In genomic region chr11:23306764-23307565, GRCm38 (mm10) we compare ENCODE assay signal across 8 mouse cellular contexts. TPM values are rescaled to one million over a fixed set of nuclear protein-coding genes. Genes with fewer than 3 reads are reported as not detected.
A peak's percentile ranks its signal among the peaks of the same experiment; 100 is the strongest.
DNase-seq lines count a peak whose midpoint lies in the region; ATAC-seq and TF ChIP-seq lines count a peak whose summit lies in the region.

TSS of gene Usp34 (plus strand) at chr11:23306895.

- TF ChIP-seq POLR2A in lung, adult 2 months (IDR thresholded peaks at IDR 0.05; ENCODE audit: borderline replicate concordance, extremely low read depth, low read depth, low read length): 0 out of 2 replicates have a peak, but pooled peaks have one; percentile 14

- H3K4me2 ChIP-seq in forebrain, embryonic 13.5 days: peak within 1 kb of the TSS; percentile 70
- H3K4me2 ChIP-seq in heart, postnatal 0 days (ENCODE audit: low read depth, low read length): peak within 1 kb of the TSS; percentile 85

- TF ChIP-seq EP300 in heart, postnatal 0 days (IDR thresholded peaks at IDR 0.05; ENCODE audit: low read depth): no peak

- peaks cover 37% of the 10 kb centered on the region for H3K4me1 ChIP-seq in E14TG2a.4 (replicated peaks; ENCODE audit: low read depth, low read length)
- H3K4me1 ChIP-seq in forebrain, embryonic 13.5 days: peaks cover 14% of the 10 kb centered on the region
- H3K4me1 ChIP-seq in heart, postnatal 0 days (ENCODE audit: control insufficient read depth, insufficient read depth): peaks cover 8% of the 10 kb centered on the region
- no peaks in the 10 kb centered on the region; the same call in none of the 2 replicates for H3K4me1 ChIP-seq in lung, adult 2 months (ENCODE audit: control insufficient read depth, insufficient read depth, low read length)

- peak; percentile 37 for DNase-seq in c-Kit-negative CD71-positive TER-119-positive erythroid progenitor cells, embryonic 14.5 days (ENCODE audit: low read depth, low spot score)
- DNase-seq in heart, postnatal 0 days (ENCODE audit: low spot score): peak; percentile 24
- DNase-seq in kidney, postnatal 4 days: peak; percentile 84 to 90
- DNase-seq in lung, adult 2 months: peak; percentile 73
- DNase-seq in thymus, adult 18-20 months: peak; percentile 48 to 52

- H3K9ac ChIP-seq in forebrain, embryonic 13.5 days: peak within 1 kb of the TSS; percentile 87
- H3K9ac ChIP-seq in heart, postnatal 0 days (replicated peaks; ENCODE audit: low read depth, low read length): peak within 1 kb of the TSS; percentile 99

- H3K9me3 ChIP-seq in E14TG2a.4 (ENCODE audit: low read length): no peaks in the 10 kb centered on the region
- H3K9me3 ChIP-seq in forebrain, embryonic 13.5 days (replicated peaks): no peaks in the 10 kb centered on the region
- no peaks in the 10 kb centered on the region for H3K9me3 ChIP-seq in heart, postnatal 0 days (replicated peaks; ENCODE audit: control insufficient read depth, low read length)

- TF ChIP-seq CTCF in E14TG2a.4 (conservative IDR thresholded peaks at IDR 0.05; ENCODE audit: low read length): no peak
- no peak for TF ChIP-seq CTCF in heart, postnatal 0 days (IDR thresholded peaks at IDR 0.05; ENCODE audit: low read depth)
- no peak for TF ChIP-seq CTCF in lung, adult 2 months (IDR thresholded peaks at IDR 0.05; ENCODE audit: insufficient read depth, low read length)

- H3K4me3 ChIP-seq in E14TG2a.4 (replicated peaks; ENCODE audit: low read length): peak within 1 kb of the TSS; percentile 92
- peak within 1 kb of the TSS; percentile 84 for H3K4me3 ChIP-seq in forebrain, embryonic 13.5 days
- H3K4me3 ChIP-seq in heart, postnatal 0 days (ENCODE audit: low read depth, low read length): peak within 1 kb of the TSS; percentile 100
- H3K4me3 ChIP-seq in lung, adult 2 months (replicated peaks; ENCODE audit: extremely low read depth, low read depth, low read length): peak within 1 kb of the TSS; percentile 94

- peaks cover 6% of the 10 kb centered on the region for H3K36me3 ChIP-seq in E14TG2a.4 (ENCODE audit: insufficient read depth, low read length)
- H3K36me3 ChIP-seq in forebrain, embryonic 13.5 days (ENCODE audit: poor library complexity, severe bottlenecking): no peaks in the 10 kb centered on the region
- H3K36me3 ChIP-seq in heart, postnatal 0 days (replicated peaks; ENCODE audit: control insufficient read depth, insufficient read depth, low read length): no peaks in the 10 kb centered on the region

- H3K27me3 ChIP-seq in E14TG2a.4 (ENCODE audit: insufficient read depth, low read length): no peaks in the 10 kb centered on the region
- no peaks in the 10 kb centered on the region for H3K27me3 ChIP-seq in forebrain, embryonic 13.5 days
- H3K27me3 ChIP-seq in heart, postnatal 0 days (ENCODE audit: control insufficient read depth, insufficient read depth, low read length): no peaks in the 10 kb centered on the region

- peak within 1 kb of the TSS; percentile 99 for H3K27ac ChIP-seq in forebrain, embryonic 13.5 days
- peak within 1 kb of the TSS; percentile 100 for H3K27ac ChIP-seq in heart, postnatal 0 days (ENCODE audit: low read depth)

- ATAC-seq in forebrain, embryonic 13.5 days: peak; percentile 68
- ATAC-seq in heart, postnatal 0 days (ENCODE audit: insufficient read depth, low read depth): peak; percentile 56
- 0 out of 2 replicates have a peak, but pooled peaks have one; percentile 7 for ATAC-seq in neutrophil, adult 5-6 weeks (ENCODE audit: extremely low read depth, insufficient number of reproducible peaks, low FRiP score, poor library complexity, severe bottlenecking)

- 1% methylated on average over 48 of the region's 80 CpGs for WGBS in forebrain, embryonic 13.5 days
- WGBS in heart, postnatal 0 days: under 1% methylated on average over 52 of the region's 80 CpGs
- WGBS in lung, adult 2 months: under 1% methylated on average over 71 of the region's 80 CpGs

RNA-seq across cellular contexts. Expression of gene Usp34, which starts in this region (rescaled TPM):
- polyA plus RNA-seq in forebrain, embryonic 13.5 days (2015; fragmentation: Nextera tagmentation; extraction: Ambion mirVana): 27.1 and 29.8 TPM in 2 replicates
- total RNA-seq in heart, postnatal 0 days (2014; rRNA removed; ENCODE audit: low replicate concordance): 37.1 and 42.7 TPM in 2 replicates
- polyA plus RNA-seq in heart, postnatal 0 days (2015; fragmentation: Nextera tagmentation; extraction: Ambion mirVana): 9.2 and 11.4 TPM in 2 replicates
- polyA plus RNA-seq in lung, adult 2 months (2012; rRNA removed): 5.9 and 9.7 TPM in 2 replicates
- total RNA-seq in neutrophil, adult 5-6 weeks (2017): 63.1 and 67.3 TPM in 2 replicates

Comparison
In these comparisons a context has a peak if more than half of its experiments do, and no peak if none do; other contexts are left out.
1. Peak in every context shown above with its lines: DNase-seq, ATAC-seq, H3K4me3 ChIP-seq and H3K27ac ChIP-seq.
2. DNase-seq: peak in every context shown above with its lines; median percentile 87 in kidney, postnatal 4 days; 73 in lung, adult 2 months; 50 in thymus, adult 18-20 months; 37 in c-Kit-negative CD71-positive TER-119-positive erythroid progenitor cells, embryonic 14.5 days; 24 in heart, postnatal 0 days.
3. ATAC-seq: peak in every context shown above with its lines; median percentile 68 in forebrain, embryonic 13.5 days; 56 in heart, postnatal 0 days; 7 in neutrophil, adult 5-6 weeks.